Mouse (Mus musculus): Measurements from ENCODE around the gene Copg2.

Gene Copg2

GRCm38 (mm10) chr6:30832241-30832640 is 64.4 kb downstream of the Copg2 start:
- in situ Hi-C loops (cut with MboI, MseI): no loop called here

GRCm38 (mm10) chr6:30813626-30814025 is 83.0 kb downstream of the Copg2 start:
- in situ Hi-C loops (cut with MboI, MseI): no loop called here

DNA sequence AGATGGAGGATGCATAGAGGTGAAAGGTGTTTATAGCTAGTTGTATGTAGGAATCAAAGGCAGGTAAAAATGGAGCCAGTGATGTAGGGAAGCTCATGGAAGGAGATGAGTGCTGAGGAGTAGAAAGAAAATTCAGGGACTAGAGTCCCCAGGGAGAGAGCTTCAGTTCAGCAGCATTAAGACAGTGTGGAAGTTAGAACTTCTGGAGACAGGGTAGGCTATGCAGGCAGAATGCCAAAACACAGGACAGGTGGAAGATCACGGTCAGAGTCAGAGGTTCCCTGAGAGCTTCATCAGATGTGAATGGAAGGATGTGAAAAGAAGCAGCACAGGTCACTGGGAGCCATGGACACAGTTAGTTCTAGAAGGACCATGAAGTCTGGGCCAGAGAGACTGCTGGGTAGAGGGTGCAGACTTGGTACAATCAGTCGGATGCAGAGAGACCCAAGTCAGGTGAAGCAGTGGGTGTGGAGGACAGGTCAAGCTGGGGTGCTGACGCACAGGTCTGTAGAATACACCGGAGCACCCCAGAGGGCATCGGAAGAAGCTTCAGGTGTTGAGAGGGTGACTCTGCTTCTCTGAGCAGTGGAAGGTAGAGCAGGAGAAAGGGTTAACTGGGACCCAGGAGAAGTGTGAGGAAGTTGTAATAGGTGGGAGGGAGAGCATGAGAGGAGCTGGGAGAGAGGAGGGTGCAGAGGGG is 91.4 kb downstream of the Copg2 start:
- in situ Hi-C loops (cut with MboI, MseI): loop anchor here (5.0 to 10.0 kb wide), 5 partner anchors 58 to 1860 kb away; no protein-coding TSS in a partner anchor

DNA sequence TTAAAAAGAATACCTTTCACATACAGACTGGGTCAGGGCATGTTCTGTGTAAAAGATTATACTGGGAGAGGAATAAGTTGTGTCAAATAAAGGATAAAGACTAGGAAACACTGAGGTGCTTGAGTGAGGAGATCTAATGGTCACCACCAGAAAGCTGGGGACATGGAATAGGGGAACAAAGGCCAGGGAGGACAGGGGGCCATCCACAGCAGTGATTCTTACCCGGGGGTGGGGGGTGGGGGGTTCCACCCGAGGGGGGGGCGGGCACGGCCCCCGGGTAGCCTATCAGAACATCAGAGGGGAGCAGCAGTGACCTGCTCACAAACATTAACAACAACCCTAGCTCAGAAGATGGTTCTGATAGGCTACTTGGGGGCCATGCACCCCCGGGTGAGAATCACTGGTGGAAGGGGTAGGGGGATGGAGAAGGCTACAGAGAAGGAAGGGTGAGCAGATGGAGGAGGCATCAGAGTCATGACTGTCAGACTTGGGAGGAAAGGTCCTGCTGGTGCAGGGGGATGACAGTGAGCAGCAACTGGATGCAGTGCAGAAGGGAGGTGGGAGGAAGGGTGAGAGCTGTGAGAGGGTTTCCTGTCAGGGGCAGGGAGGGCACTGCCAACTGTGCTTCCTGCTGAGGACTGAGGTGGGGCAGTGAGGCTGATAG is 92.1 kb downstream of the Copg2 start:
- in situ Hi-C loops (cut with MboI, MseI): loop anchor here (5.0 to 10.0 kb wide), 7 partner anchors 57 to 1860 kb away; no protein-coding TSS in a partner anchor

DNA sequence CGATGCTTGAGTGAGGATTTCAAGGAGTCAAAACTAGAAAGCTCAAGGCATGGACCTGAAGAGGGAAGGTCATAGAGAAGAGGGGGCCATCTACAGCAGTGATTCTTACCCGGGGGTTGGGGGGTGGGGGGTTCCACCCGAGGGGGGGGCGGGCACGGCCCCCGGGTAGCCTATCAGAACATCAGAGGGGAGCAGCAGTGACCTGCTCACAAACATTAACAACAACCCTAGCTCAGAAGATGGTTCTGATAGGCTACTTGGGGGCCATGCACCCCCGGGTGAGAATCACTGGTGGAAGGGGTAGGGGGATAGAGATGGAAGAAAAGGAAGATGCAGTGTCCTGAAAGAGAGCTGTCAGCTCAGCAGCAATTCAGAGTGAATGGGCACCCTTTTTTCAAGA is 93.7 kb downstream of the Copg2 start:
- in situ Hi-C loops (cut with MboI, MseI): loop anchor here (5.0 to 10.0 kb wide), 6 partner anchors 146 to 1858 kb away; no protein-coding TSS in a partner anchor

- in situ Hi-C loops (cut with MboI, MseI): no loop called here
These were observed 145.4 kb downstream of the Copg2 start for GRCm38 (mm10) chr6:30751209-30751608.

GRCm38 (mm10) chr6:30750482-30750881 is 146.1 kb downstream of the Copg2 start:
- in situ Hi-C loops (cut with MboI, MseI): no loop called here

DNA sequence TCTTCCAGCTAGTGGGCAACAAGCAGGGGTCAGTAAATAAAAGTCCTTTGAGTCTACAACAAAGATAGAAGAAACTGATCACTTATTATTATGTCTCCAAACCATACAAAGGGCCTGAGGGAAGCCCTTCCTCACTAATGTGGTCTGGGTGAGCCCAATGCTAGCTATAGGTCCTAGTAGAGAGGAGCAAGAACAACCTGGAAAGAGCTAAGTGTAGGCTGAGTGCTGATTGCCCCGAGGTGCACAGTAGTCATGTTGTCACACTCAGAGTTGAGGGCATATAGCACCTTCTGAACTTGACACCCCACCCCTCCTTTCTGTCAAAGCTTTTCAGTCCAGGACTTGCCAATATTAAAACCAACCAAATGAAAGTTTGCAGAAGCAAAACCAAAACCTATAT is 146.7 kb downstream of the Copg2 start:
- in situ Hi-C loops (cut with MboI, MseI): loop anchor here (5.0 to 10.0 kb wide), 2 partner anchors 57 to 225 kb away; no protein-coding TSS in a partner anchor

DNA sequence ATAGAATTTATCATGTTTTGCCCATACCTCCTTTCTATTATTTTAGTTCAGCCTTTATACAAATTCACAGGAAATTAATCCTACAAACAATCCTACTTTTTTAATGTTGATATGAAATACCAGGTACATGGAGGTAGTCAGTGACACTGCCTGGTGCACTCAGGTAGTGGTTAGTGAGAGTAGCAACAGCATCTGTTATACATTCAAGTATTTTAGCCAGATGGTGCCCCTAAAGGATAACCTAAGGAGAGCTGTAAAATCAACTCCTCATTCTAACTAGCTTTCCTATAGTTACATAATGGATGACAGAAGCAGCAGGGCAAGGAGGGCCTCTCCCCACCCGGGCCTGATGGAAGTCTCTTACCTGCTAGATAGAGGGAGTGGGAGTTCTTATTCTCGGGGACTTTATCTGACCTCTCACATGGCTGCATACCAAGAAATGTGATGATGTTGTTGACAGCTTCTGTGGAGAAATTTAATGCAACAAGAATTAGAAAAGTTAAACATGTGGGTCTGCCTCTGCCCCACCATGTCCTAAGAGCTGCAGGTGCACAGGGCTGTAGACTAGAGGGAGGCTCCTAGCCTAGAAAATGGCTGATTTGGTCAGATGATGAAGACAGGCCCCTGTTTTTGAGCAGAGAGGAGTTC is 147.4 kb downstream of the Copg2 start:
- in situ Hi-C loops (cut with MboI, MseI): loop anchor here (5.0 to 10.0 kb wide), 2 partner anchors 58 to 226 kb away; no protein-coding TSS in a partner anchor

DNA sequence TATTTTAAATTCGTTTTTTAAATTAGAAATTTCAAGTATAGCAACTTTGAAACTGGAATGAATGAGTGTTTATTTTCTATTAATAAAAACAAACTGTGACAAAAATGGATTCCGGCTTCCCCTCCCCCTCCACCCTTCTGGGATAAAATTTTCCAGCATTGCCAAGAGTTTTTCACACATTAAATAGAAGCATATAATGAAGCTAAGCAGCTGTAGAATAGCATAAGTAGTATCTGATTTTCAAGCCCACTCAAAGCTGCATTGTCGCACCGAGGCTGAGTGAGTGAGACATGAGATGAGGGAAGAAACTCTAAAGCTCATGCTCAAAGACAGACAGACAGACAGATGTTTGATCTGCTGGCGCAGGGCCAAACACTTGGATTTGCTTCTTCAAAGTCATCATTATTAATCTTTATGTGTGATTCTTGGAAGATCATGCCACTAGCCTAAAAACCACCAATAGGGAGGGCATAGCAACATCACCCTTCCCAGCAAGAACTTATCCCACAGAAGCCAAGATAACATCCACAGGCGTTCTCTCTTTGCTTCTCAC is 148.2 kb downstream of the Copg2 start:
- in situ Hi-C loops (cut with MboI, MseI): loop anchor here (5.0 to 10.0 kb wide), 2 partner anchors 59 to 226 kb away; no protein-coding TSS in a partner anchor

DNA sequence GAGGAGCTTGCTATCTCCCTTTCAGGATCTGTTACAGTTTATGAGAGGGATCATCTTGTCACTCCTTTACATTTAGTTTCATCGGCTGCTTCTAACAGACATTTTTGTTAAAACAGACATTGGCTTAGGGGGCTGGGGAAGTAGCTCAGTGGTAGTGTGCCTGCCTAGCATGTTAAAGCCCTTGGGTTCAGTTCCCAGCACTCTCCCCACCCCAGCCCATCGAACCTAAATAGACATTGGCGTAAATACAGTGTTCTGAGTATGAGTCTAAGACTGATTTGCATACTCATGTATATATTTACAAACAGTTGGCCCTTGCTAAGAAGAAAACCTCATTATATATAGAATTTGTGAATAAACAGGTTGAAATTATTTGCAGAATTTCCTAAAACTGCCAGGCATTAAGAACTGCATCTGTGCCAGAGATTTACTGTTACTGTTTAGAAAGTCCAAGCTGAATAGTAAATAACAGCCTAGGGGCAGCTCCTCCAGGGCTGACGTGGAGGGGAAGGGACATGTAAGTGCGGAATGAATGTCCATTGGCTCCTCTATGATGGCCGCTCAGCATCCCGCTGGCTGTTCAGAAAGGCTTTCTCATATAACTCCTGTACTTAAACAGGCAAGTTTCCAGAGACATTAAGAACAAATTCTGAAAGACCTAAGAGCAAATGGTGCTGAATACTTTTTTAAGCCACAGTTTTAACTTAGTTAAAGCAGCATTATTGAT is 148.8 kb downstream of the Copg2 start:
- in situ Hi-C loops (cut with MboI, MseI): loop anchor here (5.0 to 10.0 kb wide), 2 partner anchors 60 to 227 kb away; no protein-coding TSS in a partner anchor

DNA sequence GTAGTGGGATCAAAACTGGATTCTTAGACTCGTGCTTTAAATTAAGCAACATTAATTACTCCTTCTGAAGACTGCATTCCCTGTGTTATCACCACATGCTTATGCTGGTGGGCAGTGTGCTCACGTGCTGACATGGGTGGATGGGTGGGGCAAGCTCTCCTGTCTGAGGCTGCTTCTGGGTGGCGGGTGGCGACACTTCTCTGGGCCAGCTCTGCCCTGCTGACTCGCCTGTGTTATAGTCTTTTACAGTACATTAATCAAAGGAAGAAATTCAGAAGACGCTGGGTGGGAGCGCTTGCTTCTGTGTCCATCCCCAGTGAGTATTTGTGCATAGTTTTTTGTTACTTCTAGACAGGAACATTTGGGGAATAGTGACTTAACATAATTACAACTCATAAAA is 151.0 kb downstream of the Copg2 start:
- in situ Hi-C loops (cut with MboI, MseI): loop anchor here (5.0 to 10.0 kb wide), 2 partner anchors 62 to 229 kb away; no protein-coding TSS in a partner anchor

DNA sequence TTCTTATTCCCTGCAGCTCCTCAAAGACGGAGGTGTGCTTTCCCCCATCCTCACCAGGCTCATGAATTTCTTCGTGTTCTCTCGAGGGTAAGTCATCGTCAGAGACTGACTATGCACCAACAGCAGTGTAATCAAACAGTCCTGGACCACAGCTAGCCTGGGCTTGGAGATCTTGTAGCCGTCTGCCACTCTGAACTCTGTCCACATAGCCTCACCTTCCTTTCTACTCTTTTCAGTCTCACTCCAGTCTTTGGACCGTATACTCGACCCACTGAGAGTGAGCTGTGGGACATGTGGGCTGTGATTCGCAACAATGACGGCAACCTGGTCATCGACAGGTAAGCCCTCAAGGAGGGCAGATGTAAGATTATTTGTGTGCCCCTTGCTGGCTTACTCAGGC is 151.7 kb downstream of the Copg2 start:
- in situ Hi-C loops (cut with MboI, MseI): loop anchor here (5.0 to 10.0 kb wide), 2 partner anchors 62 to 230 kb away; no protein-coding TSS in a partner anchor

- in situ Hi-C loops (cut with MboI, MseI): loop anchor here (10.0 kb wide), 1 partner anchor 214 kb away; no protein-coding TSS in a partner anchor
These were observed 157.3 kb downstream of the Copg2 start for GRCm38 (mm10) chr6:30739177-30739747.

DNA sequence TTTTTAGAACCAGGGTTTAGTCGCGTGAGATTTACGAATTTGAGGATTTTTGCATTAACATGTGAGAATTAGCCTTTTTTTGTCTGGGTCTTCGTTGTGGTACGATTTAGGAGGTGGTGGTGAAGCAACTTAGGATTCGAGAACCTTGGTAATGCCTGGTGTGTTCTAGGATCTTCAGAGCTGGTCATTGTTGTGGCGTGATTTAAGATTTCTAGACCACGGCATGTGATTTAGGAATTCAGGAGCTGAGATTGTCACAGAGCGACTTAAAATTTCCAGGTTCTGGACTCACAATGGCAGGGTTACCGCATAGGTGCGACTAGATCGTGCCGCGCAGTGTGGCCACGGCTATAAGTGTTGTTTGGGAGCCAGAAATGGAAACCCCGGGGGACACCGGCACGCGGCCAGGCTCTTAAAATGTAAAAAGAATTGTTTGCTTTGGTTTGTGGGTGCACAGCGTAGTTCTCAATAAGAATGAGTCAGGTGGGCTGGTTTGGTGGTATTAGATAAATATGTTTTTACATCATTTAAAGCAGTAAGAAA is 158.1 kb downstream of the Copg2 start:
- in situ Hi-C loops (cut with MboI, MseI): loop anchor here (10.0 kb wide), 1 partner anchor 214 kb away; no protein-coding TSS in a partner anchor

DNA sequence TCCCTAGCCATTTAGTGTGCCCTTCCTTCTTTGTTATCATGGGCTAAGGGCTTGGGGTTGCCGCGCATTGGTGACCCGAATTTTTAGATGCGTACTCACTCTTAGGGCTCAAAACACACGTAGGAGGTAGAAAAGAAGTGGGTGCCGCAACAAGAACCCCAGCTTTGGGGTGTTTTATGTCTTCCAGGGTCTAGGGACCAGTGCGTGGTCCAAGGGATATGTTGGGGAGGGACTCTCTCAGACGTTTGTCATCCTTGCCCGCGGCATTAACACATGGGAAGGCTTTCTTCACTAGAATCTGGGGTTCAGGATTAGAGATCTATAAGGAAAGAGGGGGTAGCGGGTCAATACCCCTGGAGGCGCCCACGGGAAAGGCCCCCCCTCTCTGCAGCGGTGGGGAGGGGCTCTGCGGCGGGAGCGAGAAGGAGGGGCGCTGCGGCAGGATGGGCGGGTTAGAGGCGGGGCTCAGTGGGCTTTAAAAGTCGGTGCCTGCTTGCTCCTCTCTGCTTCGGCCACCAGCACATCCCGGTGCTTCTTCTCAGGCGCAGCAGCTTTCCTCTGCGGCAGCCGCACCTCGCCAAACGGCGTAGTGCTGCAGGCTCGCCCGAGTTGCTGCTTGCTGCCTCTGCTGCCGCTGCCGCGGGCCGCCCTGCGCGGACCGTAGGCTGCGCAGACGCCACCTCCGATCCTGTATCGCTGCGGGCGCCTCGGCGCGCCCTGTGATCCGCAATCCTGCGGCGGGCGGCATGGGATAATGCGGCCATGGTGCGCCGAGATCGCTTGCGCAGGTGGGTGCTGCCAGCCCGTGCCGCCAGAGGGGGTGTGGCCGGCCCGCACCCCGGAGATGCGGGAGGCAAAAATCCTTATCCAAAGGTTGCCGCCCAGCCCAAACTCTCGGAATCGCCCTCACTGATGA is 158.8 kb downstream of the Copg2 start:
- in situ Hi-C loops (cut with MboI, MseI): loop anchor here (10.0 kb wide), 1 partner anchor 213 kb away; no protein-coding TSS in a partner anchor

DNA sequence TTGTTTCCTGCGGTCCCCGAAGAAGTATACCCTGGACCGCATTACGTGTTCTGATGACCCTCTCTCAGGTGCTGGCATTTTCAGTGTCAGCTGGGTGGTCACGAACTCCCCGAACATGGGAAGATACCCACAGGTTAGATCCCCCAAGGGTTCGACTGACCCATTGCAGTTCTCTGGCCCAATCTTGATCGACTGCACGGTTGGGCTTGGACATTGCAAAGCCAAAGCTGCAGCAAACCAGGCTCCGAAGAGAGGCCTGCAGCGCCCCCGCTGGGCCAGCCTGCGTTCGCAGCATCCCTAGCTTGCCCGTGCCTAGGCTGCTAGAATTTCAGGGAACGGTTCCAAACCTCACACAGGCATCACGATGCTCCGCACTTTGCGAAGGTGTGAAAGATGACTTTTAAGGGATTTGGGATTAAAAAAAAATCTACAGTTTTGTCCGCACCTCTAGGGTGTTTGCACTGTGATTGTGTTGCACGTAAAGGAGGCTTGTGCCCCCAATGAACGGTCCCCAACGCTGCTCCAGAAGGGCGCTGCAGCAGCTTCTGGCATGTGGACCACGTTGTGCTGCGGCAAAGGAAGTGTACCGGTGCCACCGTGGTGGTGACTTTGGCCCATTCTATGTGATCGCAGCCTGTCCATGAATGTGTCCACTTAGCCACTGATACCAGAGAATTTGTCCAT is 159.6 kb downstream of the Copg2 start:
- in situ Hi-C loops (cut with MboI, MseI): loop anchor here (10.0 kb wide), 1 partner anchor 212 kb away; no protein-coding TSS in a partner anchor

DNA sequence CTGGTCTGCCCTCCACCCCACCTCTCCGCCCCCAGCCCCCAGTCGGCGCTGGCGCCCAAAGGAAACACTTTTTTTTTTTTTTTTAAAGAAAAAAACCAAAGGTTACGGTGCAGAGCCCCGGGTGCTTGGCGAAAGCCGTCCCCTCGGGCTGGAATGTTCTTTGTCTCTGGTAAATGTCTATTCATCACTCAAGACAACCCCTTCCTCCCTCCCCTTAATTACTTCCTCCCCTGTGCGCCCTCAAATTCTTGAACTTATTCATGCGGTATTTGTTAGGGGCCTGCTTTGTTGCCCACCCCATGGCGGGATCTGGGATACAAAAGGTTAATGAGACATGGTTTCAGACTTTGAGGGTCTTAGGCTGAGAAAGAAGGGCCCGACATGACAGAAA is 160.2 kb downstream of the Copg2 start:
- in situ Hi-C loops (cut with MboI, MseI): loop anchor here (10.0 kb wide), 1 partner anchor 212 kb away; no protein-coding TSS in a partner anchor
